Mouse (Mus musculus): ENCODE measurements around the gene Supt6. TPM values are rescaled to one million over a fixed set of nuclear protein-coding genes. Genes with fewer than 3 reads are reported as not detected.

The Supt6 gene
- polyA plus RNA-seq, 1 experiment from 2014 or later, result 30.9 TPM

DNA sequence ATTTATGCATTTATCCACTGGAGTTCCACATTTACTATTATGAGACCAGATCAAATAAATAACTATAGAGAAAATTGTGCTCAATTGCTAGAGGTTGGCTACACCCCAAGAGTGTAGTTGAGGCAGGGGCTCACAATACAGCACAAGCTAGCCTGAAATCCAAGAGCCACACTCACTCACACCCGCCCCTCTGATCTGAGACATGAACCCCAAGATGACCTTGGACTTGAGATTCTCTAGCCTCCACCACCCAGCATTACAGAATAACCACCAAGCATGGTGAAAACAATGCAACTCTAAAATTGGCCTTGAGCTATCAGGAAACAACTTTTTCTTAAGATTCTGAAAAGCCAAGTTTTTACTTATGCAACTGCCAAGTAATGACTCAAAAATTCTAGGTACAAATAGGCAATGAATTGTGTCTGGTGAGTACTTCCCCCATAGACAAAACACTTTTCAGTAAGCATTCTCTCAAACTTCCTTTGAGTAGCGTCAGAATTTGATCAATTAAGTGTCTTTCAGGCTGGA is 63.9 kb downstream of the Supt6 start:
- peaks cover 15% of the 10 kb centered on the region for H3K4me1 ChIP-seq (replicated peaks; ENCODE audit: control insufficient read depth, insufficient read depth, low read length)

DNA sequence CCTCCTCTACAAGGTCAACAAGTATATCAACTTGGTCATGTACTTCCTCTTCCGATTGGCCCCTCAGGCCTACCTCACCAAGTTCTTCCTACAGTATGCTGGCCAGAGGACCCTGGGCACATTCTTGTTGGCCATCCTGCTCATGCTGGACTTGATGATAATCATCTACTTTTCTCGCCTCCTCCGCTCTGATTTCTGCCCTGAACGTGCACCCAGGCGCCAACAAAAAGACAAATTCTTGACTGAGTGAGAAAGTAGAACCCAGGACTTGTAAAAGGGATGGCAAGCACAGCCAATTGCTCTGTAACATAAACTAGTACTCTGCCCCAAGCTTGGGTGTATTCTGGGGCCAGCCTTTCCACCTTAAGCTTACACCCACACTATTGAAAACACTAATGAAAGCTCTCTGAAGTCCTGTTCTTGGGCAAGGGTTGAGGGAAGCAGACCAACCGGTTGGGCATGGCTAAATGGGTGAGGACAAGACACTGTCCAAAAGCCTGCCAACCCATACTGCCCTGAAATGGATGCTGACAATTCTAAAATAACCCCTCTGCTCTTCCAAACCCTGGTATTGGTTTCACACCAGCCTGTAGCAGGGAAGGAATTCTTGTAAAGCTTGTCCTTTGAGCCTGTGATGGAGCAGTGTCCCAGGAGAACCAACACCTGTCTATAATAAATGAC is 65.6 kb downstream of the Supt6 start:
- no peak for DNase-seq (ENCODE audit: low spot score)
- H3K9ac ChIP-seq (ENCODE audit: low read depth, low read length), result peak overlapping the region; percentile 95
- WGBS, result 35% methylated on average over 6 of the region's 6 CpGs

More for the DNA sequence above, 63.9 kb downstream of the Supt6 start:
- 26% methylated on average over 2 of the region's 2 CpGs for WGBS
- peaks cover 5% of the 10 kb centered on the region for H3K27me3 ChIP-seq (replicated peaks; ENCODE audit: control insufficient read depth, insufficient read depth, low read length)
- H3K4me3 ChIP-seq (ENCODE audit: low read depth, low read length), result peak overlapping the region; percentile 98
- peak overlapping the region; percentile 92 for H3K4me2 ChIP-seq
- no peak for DNase-seq (ENCODE audit: low spot score)
- H3K36me3 ChIP-seq (ENCODE audit: control insufficient read depth, insufficient read depth, low read length), result peaks cover 26% of the 10 kb centered on the region
- no peak for ATAC-seq (replicated peaks; ENCODE audit: low FRiP score)
- no peaks in the 10 kb centered on the region for H3K9me3 ChIP-seq (ENCODE audit: control insufficient read depth, low read length)
- peak overlapping the region; percentile 95 for H3K27ac ChIP-seq (ENCODE audit: low read depth, low read length)
- peak overlapping the region; percentile 93 for H3K9ac ChIP-seq (ENCODE audit: low read depth, low read length)

DNA sequence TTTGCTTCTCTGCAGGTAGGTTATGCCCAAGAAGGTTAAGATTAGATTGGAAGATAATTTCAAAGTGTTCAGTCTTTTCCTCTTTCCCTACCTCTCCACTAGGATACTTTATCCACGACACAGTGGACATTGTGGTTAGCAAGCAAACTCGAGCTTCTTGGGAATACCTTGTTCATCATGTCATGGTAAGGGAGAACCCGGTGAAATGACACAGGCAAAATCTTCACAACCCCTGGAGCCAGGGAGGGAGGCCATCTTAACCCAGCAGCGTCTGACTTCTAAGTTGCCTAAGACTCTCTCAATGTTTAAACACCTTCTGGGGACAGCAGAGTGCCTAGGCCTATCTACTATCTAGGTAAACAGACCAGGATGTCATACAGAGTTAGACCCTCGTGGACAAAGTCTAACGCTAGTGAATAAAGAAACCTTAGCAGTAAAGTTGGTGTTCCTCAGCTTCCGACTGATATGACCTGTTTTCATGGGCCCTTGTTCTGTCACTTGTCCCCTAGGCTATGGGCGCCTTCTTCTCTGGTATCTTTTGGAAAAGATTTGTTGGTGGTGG is 66.3 kb downstream of the Supt6 start:
- DNase-seq (ENCODE audit: low spot score) (no peak), ATAC-seq (replicated peaks; ENCODE audit: low FRiP score) (no peak)
- Histone ChIP-seq H3K27ac (ENCODE audit: low read depth, low read length) (peak overlapping the region; percentile 98), H3K36me3 (ENCODE audit: control insufficient read depth, insufficient read depth, low read length) (peaks cover 26% of the 10 kb centered on the region), H3K9me3 (ENCODE audit: control insufficient read depth, low read length) (no peaks in the 10 kb centered on the region), H3K9ac (ENCODE audit: low read depth, low read length) (peak overlapping the region; percentile 95), H3K4me1 (replicated peaks; ENCODE audit: control insufficient read depth, insufficient read depth, low read length) (peaks cover 24% of the 10 kb centered on the region), H3K4me2 (peak overlapping the region; percentile 92), H3K4me3 (ENCODE audit: low read depth, low read length) (peak overlapping the region; percentile 98), H3K27me3 (replicated peaks; ENCODE audit: control insufficient read depth, insufficient read depth, low read length) (no peaks in the 10 kb centered on the region)
- 14% methylated on average over 8 of the region's 8 CpGs for WGBS

More for the DNA sequence above, 65.6 kb downstream of the Supt6 start:
- peak overlapping the region; percentile 92 for H3K4me2 ChIP-seq
- ATAC-seq (replicated peaks; ENCODE audit: low FRiP score), result no peak
- peak overlapping the region; percentile 56 for H3K27ac ChIP-seq (ENCODE audit: low read depth, low read length)
- H3K4me3 ChIP-seq (ENCODE audit: low read depth, low read length), result peak overlapping the region; percentile 98
- no peaks in the 10 kb centered on the region for H3K27me3 ChIP-seq (replicated peaks; ENCODE audit: control insufficient read depth, insufficient read depth, low read length)
- H3K4me1 ChIP-seq (replicated peaks; ENCODE audit: control insufficient read depth, insufficient read depth, low read length), result peaks cover 20% of the 10 kb centered on the region
- H3K36me3 ChIP-seq (ENCODE audit: control insufficient read depth, insufficient read depth, low read length), result peaks cover 26% of the 10 kb centered on the region
- no peaks in the 10 kb centered on the region for H3K9me3 ChIP-seq (ENCODE audit: control insufficient read depth, low read length)

DNA sequence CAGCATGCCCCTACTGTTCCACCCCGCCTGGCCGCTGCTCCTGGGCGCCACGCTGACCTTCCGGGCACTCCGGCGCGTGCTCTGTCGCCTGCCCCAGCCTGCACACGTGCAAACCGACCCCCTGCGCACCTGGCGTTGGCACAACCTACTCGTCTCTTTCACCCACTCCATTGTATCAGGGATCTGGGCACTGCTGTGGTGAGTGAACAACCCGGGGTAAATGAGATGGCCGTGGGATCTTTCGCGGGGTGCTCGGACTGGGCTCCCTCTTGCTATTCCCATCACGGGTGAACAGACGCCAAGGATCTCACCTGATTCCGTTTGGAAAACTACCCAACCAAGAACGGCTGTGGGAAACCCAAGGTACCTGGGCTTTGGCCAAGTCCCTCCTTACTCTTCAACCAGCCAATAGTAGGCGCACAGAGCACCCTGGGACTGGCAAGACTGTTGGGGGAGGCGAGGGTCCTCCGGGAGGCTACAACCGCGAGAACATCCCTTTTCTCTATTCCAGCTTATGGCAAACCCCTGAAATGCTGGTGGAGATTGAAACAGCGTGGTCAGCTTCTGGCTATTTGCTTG is 66.8 kb downstream of the Supt6 start:
- H3K27ac ChIP-seq (ENCODE audit: low read depth, low read length), result peak overlapping the region; percentile 98
- peak; percentile 6; the same call in 1 of the 2 replicates for ATAC-seq (replicated peaks; ENCODE audit: low FRiP score)
- peak overlapping the region; percentile 95 for H3K9ac ChIP-seq (ENCODE audit: low read depth, low read length)
- peaks cover 26% of the 10 kb centered on the region for H3K36me3 ChIP-seq (ENCODE audit: control insufficient read depth, insufficient read depth, low read length)
- H3K4me3 ChIP-seq (ENCODE audit: low read depth, low read length), result peak overlapping the region; percentile 98
- H3K27me3 ChIP-seq (replicated peaks; ENCODE audit: control insufficient read depth, insufficient read depth, low read length), result no peaks in the 10 kb centered on the region
- H3K4me1 ChIP-seq (replicated peaks; ENCODE audit: control insufficient read depth, insufficient read depth, low read length), result peaks cover 24% of the 10 kb centered on the region
- DNase-seq (ENCODE audit: low spot score), result peak; percentile 88
- H3K4me2 ChIP-seq, result peak overlapping the region; percentile 92
- H3K9me3 ChIP-seq (ENCODE audit: control insufficient read depth, low read length), result no peaks in the 10 kb centered on the region
- WGBS, result 1% methylated on average over 29 of the region's 29 CpGs

DNA sequence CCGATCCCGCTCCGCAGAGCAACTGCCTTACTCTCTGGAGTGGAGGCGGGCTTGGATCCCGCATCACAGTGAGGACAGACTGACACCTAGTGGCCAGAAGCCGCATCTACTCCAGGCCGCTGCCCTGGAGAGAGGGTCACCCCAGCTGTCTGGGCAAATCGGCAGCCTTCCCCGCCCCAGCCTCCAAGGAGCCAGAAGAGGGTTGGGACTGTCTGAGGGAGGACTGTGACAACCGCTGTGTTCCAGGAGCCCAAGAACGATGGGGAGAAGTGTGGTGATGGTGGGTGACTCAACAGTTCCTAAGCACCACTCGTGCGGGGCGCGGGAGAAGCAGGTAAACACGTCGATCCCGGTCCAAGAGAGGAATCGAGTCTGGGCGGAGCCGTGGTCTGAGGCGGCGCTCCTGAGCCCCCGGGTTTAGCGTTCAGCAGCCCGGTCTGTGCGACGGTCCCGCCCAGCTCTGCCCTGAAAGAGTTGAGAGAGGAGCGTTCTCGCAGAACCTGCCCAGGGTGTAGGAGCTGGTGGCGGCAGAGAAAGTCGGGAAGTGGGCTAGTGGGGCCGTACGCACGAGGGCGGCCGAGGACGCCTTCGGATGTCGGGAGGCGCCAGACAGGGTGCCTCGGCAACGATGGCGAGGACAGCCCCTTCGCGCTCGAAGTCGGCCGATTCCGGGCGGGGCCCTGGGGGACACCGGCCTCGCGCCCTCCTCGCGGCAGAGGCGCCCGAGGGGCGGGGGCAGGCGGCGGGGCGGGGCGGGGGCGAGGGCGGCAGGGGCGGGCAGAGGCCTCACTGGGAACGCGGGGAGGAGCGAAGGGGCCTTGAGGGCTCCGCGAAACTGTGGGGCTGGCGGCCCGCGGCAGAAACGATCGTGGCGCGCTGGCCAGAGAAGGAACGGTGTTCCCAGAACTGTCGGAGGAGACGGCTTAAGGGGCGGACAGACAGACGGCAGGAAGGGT is 67.6 kb downstream of the Supt6 start:
- under 1% methylated on average over 70 of the region's 84 CpGs for WGBS
- Histone ChIP-seq H3K4me1 (replicated peaks; ENCODE audit: control insufficient read depth, insufficient read depth, low read length) (peaks cover 24% of the 10 kb centered on the region), H3K27ac (ENCODE audit: low read depth, low read length) (peak overlapping the region; percentile 98), H3K4me3 (ENCODE audit: low read depth, low read length) (peak overlapping the region; percentile 98), H3K9me3 (ENCODE audit: control insufficient read depth, low read length) (no peaks in the 10 kb centered on the region), H3K27me3 (replicated peaks; ENCODE audit: control insufficient read depth, insufficient read depth, low read length) (no peaks in the 10 kb centered on the region), H3K36me3 (ENCODE audit: control insufficient read depth, insufficient read depth, low read length) (peaks cover 26% of the 10 kb centered on the region), H3K4me2 (peak overlapping the region; percentile 92), H3K9ac (ENCODE audit: low read depth, low read length) (peak overlapping the region; percentile 95)
- peak; percentile 96 for DNase-seq (ENCODE audit: low spot score)
- ATAC-seq (replicated peaks; ENCODE audit: low FRiP score), result peak; percentile 78

DNA sequence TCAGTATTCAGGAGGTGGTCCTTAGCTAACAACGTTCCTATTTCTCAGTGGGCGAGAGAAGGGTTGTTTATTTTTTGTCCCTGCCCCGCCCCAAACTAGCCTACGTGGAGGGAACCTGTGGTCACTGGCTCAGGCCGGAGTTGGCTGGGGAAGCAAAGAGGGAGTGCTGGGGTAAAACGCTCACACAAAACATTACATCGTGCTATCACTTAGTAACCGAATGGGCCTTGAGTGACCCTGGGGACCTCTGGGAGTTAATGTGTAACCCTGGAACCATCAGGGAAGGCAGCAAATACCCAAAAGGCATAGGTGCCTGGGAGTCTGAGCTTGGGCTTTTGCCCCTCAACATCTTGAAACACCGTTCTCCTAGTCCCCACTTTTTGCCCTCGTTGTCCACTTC is 68.3 kb downstream of the Supt6 start:
- Histone ChIP-seq H3K9ac (ENCODE audit: low read depth, low read length) (peak overlapping the region; percentile 95), H3K27ac (ENCODE audit: low read depth, low read length) (peak overlapping the region; percentile 98), H3K4me1 (replicated peaks; ENCODE audit: control insufficient read depth, insufficient read depth, low read length) (peaks cover 24% of the 10 kb centered on the region), H3K36me3 (ENCODE audit: control insufficient read depth, insufficient read depth, low read length) (peaks cover 26% of the 10 kb centered on the region), H3K4me2 (peak overlapping the region; percentile 92), H3K4me3 (ENCODE audit: low read depth, low read length) (peak overlapping the region; percentile 98), H3K27me3 (replicated peaks; ENCODE audit: control insufficient read depth, insufficient read depth, low read length) (no peaks in the 10 kb centered on the region), H3K9me3 (ENCODE audit: control insufficient read depth, low read length) (no peaks in the 10 kb centered on the region)
- no peak for DNase-seq (ENCODE audit: low spot score)
- ATAC-seq (replicated peaks; ENCODE audit: low FRiP score), result peak; percentile 11; the same call in 1 of the 2 replicates
- WGBS, result under 1% methylated on average over 10 of the region's 10 CpGs

DNA sequence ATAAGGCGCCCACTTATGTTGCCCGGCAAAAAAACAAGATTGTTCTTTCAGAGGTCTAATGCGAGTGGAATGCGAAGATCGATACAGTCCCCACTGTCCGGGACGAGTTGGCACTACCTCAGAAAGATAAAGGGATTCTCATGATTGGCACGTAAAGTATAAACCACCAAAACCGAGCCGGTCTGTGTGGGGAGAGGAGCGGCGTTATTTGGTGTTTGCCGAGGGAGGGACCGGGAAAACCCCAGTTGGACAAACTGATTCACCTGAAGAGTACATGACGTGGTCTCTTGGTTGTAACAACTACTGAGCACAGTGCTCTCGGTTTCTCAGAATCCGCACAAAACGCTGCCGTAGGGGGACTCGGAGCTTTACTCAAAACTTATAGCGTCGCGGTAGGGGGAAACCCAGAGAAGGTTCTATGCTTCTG is 68.9 kb downstream of the Supt6 start:
- peak overlapping the region; percentile 98 for H3K4me3 ChIP-seq (ENCODE audit: low read depth, low read length)
- peaks cover 25% of the 10 kb centered on the region for H3K36me3 ChIP-seq (ENCODE audit: control insufficient read depth, insufficient read depth, low read length)
- H3K9me3 ChIP-seq (ENCODE audit: control insufficient read depth, low read length), result no peaks in the 10 kb centered on the region
- no peaks in the 10 kb centered on the region for H3K27me3 ChIP-seq (replicated peaks; ENCODE audit: control insufficient read depth, insufficient read depth, low read length)
- H3K4me2 ChIP-seq, result peak overlapping the region; percentile 92
- H3K27ac ChIP-seq (ENCODE audit: low read depth, low read length), result peak overlapping the region; percentile 98
- peak overlapping the region; percentile 95 for H3K9ac ChIP-seq (ENCODE audit: low read depth, low read length)
- DNase-seq (ENCODE audit: low spot score), result no peak
- ATAC-seq (replicated peaks; ENCODE audit: low FRiP score), result no peak
- WGBS, result under 1% methylated on average over 23 of the region's 23 CpGs
- H3K4me1 ChIP-seq (replicated peaks; ENCODE audit: control insufficient read depth, insufficient read depth, low read length), result peaks cover 23% of the 10 kb centered on the region

DNA sequence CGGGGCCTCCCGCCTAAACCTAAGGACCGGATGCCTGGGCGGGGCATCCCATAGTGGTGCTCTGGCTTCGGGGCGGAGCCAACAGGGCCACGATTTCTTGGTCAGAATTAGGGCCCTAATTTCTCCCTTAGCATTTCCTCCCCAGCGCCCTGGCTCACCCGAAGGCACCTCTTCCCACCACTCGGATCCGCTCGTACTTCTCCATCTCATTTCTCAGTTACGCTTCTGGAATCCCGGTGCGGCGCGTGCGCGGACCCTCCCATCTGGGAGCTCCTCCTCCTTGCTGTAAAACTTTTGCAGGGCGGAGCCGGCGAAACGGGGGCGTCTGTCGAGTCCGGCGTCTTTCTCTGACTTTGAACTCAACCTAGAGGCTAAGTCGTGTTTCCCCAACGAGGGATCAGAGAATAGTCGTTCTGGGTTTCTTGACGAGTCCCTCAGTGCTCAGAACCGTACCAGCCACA is 69.4 kb downstream of the Supt6 start, which contains the start of the genes Nek8 and Tlcd1:
TSS of gene Nek8 (minus strand) at position 274 of the 461 bp plus-strand sequence.
TSS of gene Tlcd1 (plus strand) at position 310 of the 461 bp plus-strand sequence.
- Histone ChIP-seq H3K9me3 (ENCODE audit: control insufficient read depth, low read length) (no peaks in the 10 kb centered on the region), H3K4me1 (replicated peaks; ENCODE audit: control insufficient read depth, insufficient read depth, low read length) (peaks cover 18% of the 10 kb centered on the region), H3K4me2 (peak within 1 kb of the TSS; percentile 92), H3K36me3 (ENCODE audit: control insufficient read depth, insufficient read depth, low read length) (peaks cover 22% of the 10 kb centered on the region), H3K27me3 (replicated peaks; ENCODE audit: control insufficient read depth, insufficient read depth, low read length) (no peaks in the 10 kb centered on the region), H3K27ac (ENCODE audit: low read depth, low read length) (peak within 1 kb of the TSS; percentile 98), H3K4me3 (ENCODE audit: low read depth, low read length) (peak within 1 kb of the TSS; percentile 98), H3K9ac (ENCODE audit: low read depth, low read length) (peak within 1 kb of the TSS; percentile 95)
- under 1% methylated on average over 32 of the region's 32 CpGs for WGBS
- DNase-seq (ENCODE audit: low spot score), result peak; percentile 94
- peak; percentile 64; the same call in 1 of the 2 replicates for ATAC-seq (replicated peaks; ENCODE audit: low FRiP score)
